Mouse (Mus musculus) C2C12 (cell line): ENCODE results near the gene Phgr1.

Source experiments
- CTCF ChIP-seq: IDR thresholded peaks from one replicate; pipeline ENCODE4 v1.5.1; 2011; ENCODE audit not compliant: control insufficient read depth, insufficient read depth, insufficient read length
- FOSL1 ChIP-seq: IDR thresholded peaks from one replicate; pipeline ENCODE4 v1.8.0; 2011; ENCODE audit warnings: mild to moderate bottlenecking, low read length; ENCODE audit not compliant: poor library complexity, insufficient read depth, severe bottlenecking
- MYOD1 ChIP-seq: IDR thresholded peaks from one replicate; pipeline ENCODE4 v1.6.1; 2011; ENCODE audit warnings: low read depth; ENCODE audit not compliant: control insufficient read depth, insufficient read length

GRCm38 (mm10) chr2:118723693-118724486, 48.7 kb upstream of the Phgr1 start:
- TF ChIP-seq CTCF: no peak
- TF ChIP-seq MYOD1: no peak
- TF ChIP-seq FOSL1: no peak
